17 mouse cellular contexts compared by ENCODE assay signal in the genomic region with DNA sequence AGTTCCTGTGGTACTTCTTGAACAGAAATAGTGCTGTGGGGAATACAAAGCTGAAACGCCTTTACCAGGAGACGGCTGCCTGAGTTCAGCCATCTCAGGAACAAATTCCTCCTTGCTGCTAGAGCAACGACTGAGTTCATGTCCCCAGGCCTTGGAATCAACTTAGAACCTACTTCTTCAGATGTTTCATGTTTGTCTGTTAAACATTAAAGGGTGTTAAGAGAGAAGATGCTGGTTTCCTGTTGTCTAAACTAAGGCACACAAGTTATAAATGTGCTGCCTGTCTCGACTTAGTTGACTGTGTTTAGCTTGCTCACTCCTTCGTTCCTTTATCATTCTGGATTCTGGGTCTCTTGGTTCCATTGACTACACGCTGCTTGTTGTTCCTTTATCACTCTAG.
"Had no signal": no experiment of that assay in that cellular context is flagged by ENCODE, and none has a peak within 500 bp of the region (broad histone marks: within the 10 kb centered on the region; RNA-seq: fewer than 3 reads in every experiment).

No protein-coding gene starts in this region.

- H3K9me3 ChIP-seq: midbrain, embryonic 10.5 days; midbrain, embryonic 12.5 days; neural tube, embryonic 12.5 days; stomach, embryonic 15.5 days had no signal

- H3K9ac ChIP-seq: lung, embryonic 14.5 days; midbrain, embryonic 12.5 days; neural tube, embryonic 12.5 days; stomach, embryonic 15.5 days had no signal

- H3K4me1 ChIP-seq: midbrain, embryonic 10.5 days; midbrain, embryonic 12.5 days; neural tube, embryonic 12.5 days; stomach, embryonic 15.5 days had no signal

- H3K4me3 ChIP-seq: midbrain, embryonic 10.5 days; midbrain, embryonic 12.5 days; myocyte; neural tube, embryonic 12.5 days; stomach, embryonic 15.5 days had no signal

- ATAC-seq: midbrain, embryonic 16.5 days had no signal

- DNase-seq: lung, adult 18-20 months; lung, embryonic 14.5 days; lung, postnatal 10 days; lung, postnatal 4 days; midbrain, embryonic 14.5 days; right cerebral cortex, postnatal 14 days; right cerebral cortex, postnatal 4 days; thymus, adult 2 months; thymus, postnatal 25 days; thymus, postnatal 4 days had no signal

- H3K36me3 ChIP-seq: midbrain, embryonic 10.5 days; midbrain, embryonic 12.5 days; neural tube, embryonic 12.5 days; stomach, embryonic 15.5 days had no signal

- H3K27me3 ChIP-seq: midbrain, embryonic 12.5 days; neural tube, embryonic 12.5 days; stomach, embryonic 15.5 days had no signal

- H3K27ac ChIP-seq: midbrain, embryonic 10.5 days; midbrain, embryonic 12.5 days; neural tube, embryonic 12.5 days; stomach, embryonic 15.5 days; stomach, postnatal 0 days had no signal

- H3K4me2 ChIP-seq: lung, embryonic 14.5 days; midbrain, embryonic 12.5 days; neural tube, embryonic 12.5 days; stomach, embryonic 15.5 days had no signal
